Mouse (Mus musculus): ENCODE results near the gene Rabep1.
"Not testable (repeated sequence)": the region's sequence is repeated elsewhere in the genome, so short reads cannot be mapped to it uniquely, and the experiment has no call there.

Rabep1 gene

GRCm38 (mm10) chr11:70831201-70831600 lies 13.4 kb upstream of the Rabep1 start:
- DNase-seq (ENCODE audit: low spot score) = no peak

- DNase-seq (ENCODE audit: low spot score) = no peak
Measured at GRCm38 (mm10) chr11:70833408-70833807, 11.2 kb upstream of the Rabep1 start.

GRCm38 (mm10) chr11:70833831-70834230 lies 10.7 kb upstream of the Rabep1 start:
- no peak for DNase-seq (ENCODE audit: low spot score)

- DNase-seq (ENCODE audit: low spot score) = no peak
Measured at GRCm38 (mm10) chr11:70835381-70835831, 9.2 kb upstream of the Rabep1 start.

- no peak for DNase-seq (ENCODE audit: low spot score)
Measured at GRCm38 (mm10) chr11:70837031-70837430, 7.5 kb upstream of the Rabep1 start.

GRCm38 (mm10) chr11:70838610-70839009 lies 6.0 kb upstream of the Rabep1 start:
- DNase-seq (ENCODE audit: low spot score) = no peak

- no peak for DNase-seq (ENCODE audit: low spot score)
Measured at GRCm38 (mm10) chr11:70842983-70843382, 1.6 kb upstream of the Rabep1 start.

GRCm38 (mm10) chr11:70843701-70844551 lies 652 bp upstream of the Rabep1 start:
- peak; percentile 25 for DNase-seq (ENCODE audit: low spot score)

GRCm38 (mm10) chr11:70845457-70845978 lies 940 bp downstream of the Rabep1 start:
- DNase-seq (ENCODE audit: low spot score) = no peak

- DNase-seq (ENCODE audit: low spot score) = no peak
Measured at GRCm38 (mm10) chr11:70846029-70846428, 1.5 kb downstream of the Rabep1 start.

GRCm38 (mm10) chr11:70860371-70860770 lies 15.8 kb downstream of the Rabep1 start:
- no peak for DNase-seq (ENCODE audit: low spot score)

GRCm38 (mm10) chr11:70863204-70863603 lies 18.6 kb downstream of the Rabep1 start:
- DNase-seq (ENCODE audit: low spot score) = not testable (repeated sequence)

GRCm38 (mm10) chr11:70865223-70865622 lies 20.6 kb downstream of the Rabep1 start:
- no peak for DNase-seq (ENCODE audit: low spot score)

- DNase-seq (ENCODE audit: low spot score) = no peak
Measured at GRCm38 (mm10) chr11:70869263-70869662, 24.7 kb downstream of the Rabep1 start.

GRCm38 (mm10) chr11:70869811-70870210 lies 25.2 kb downstream of the Rabep1 start:
- no peak for DNase-seq (ENCODE audit: low spot score)

GRCm38 (mm10) chr11:70870407-70870806 lies 25.8 kb downstream of the Rabep1 start:
- DNase-seq (ENCODE audit: low spot score) = peak; percentile 60

GRCm38 (mm10) chr11:70871110-70871509 lies 26.5 kb downstream of the Rabep1 start:
- DNase-seq (ENCODE audit: low spot score) = no peak

GRCm38 (mm10) chr11:70871766-70872330 lies 27.3 kb downstream of the Rabep1 start:
- DNase-seq (ENCODE audit: low spot score) = no peak

GRCm38 (mm10) chr11:70873846-70874613 lies 29.5 kb downstream of the Rabep1 start:
- DNase-seq (ENCODE audit: low spot score) = peak; percentile 21

- no peak for DNase-seq (ENCODE audit: low spot score)
Measured at GRCm38 (mm10) chr11:70877670-70878069, 33.1 kb downstream of the Rabep1 start.

- no peak for DNase-seq (ENCODE audit: low spot score)
Measured at GRCm38 (mm10) chr11:70882905-70883430, 38.4 kb downstream of the Rabep1 start.

- no peak for DNase-seq (ENCODE audit: low spot score)
Measured at GRCm38 (mm10) chr11:70890643-70891042, 46.1 kb downstream of the Rabep1 start.

Data from MN1 (cell line).